Comparison of ENCODE assay signal across 22 mouse cellular contexts in genomic region chr3:65435812-65436211, GRCm38 (mm10). TPM values are rescaled to one million over a fixed set of nuclear protein-coding genes. Genes with fewer than 3 reads are reported as not detected.
DNase-seq lines count a peak whose midpoint lies in the region; ATAC-seq and TF ChIP-seq lines count a peak whose summit lies in the region.
"Had no signal": no experiment of that assay in that cellular context is flagged by ENCODE, and none has a peak within 500 bp of the region (broad histone marks: within the 10 kb centered on the region; RNA-seq: fewer than 3 reads in every experiment).

No protein-coding gene starts in this region.

- no peaks in the 10 kb centered on the region for H3K9me3 ChIP-seq in heart, embryonic 16.5 days (replicated peaks; ENCODE audit: control insufficient read depth, low read length)
- H3K9me3 ChIP-seq in embryonic facial prominence, embryonic 15.5 days (replicated peaks) = no peaks in the 10 kb centered on the region
- no peaks in the 10 kb centered on the region for H3K9me3 ChIP-seq in liver, postnatal 0 days (ENCODE audit: low read length)
- no peaks in the 10 kb centered on the region for H3K9me3 ChIP-seq in limb, embryonic 10.5 days (replicated peaks)
- H3K9me3 ChIP-seq: limb, embryonic 12.5 days; liver, embryonic 12.5 days had no signal

- ATAC-seq in heart, embryonic 16.5 days (replicated peaks; ENCODE audit: extremely low read depth, insufficient read depth, low FRiP score) = peak; percentile 63; the same call in 1 of the 2 replicates
- peak; percentile 43; the same call in 1 of the 2 replicates for ATAC-seq in embryonic facial prominence, embryonic 15.5 days (ENCODE audit: insufficient number of reproducible peaks, low FRiP score, low TSS enrichment, low read depth)
- ATAC-seq in liver, postnatal 0 days = no peak
- ATAC-seq: hindbrain, embryonic 16.5 days; intestine, embryonic 16.5 days; liver, embryonic 12.5 days; midbrain, embryonic 16.5 days had no signal

- H3K4me1 ChIP-seq in heart, embryonic 16.5 days (ENCODE audit: control insufficient read depth, insufficient read depth, low read length) = peaks cover 3% of the 10 kb centered on the region
- peaks cover 3% of the 10 kb centered on the region; the same call in 1 of the 2 replicates for H3K4me1 ChIP-seq in embryonic facial prominence, embryonic 15.5 days
- H3K4me1 ChIP-seq in liver, postnatal 0 days (ENCODE audit: insufficient read depth) = no peaks in the 10 kb centered on the region
- H3K4me1 ChIP-seq in limb, embryonic 10.5 days = no peaks in the 10 kb centered on the region
- H3K4me1 ChIP-seq: limb, embryonic 12.5 days; liver, embryonic 12.5 days had no signal

- no peak for TF ChIP-seq EP300 in liver, postnatal 0 days (IDR thresholded peaks at IDR 0.05; ENCODE audit: low read depth)

- peak overlapping the region; percentile 85 for H3K27ac ChIP-seq in gastrocnemius, adult 2 months
- H3K27ac ChIP-seq in heart, embryonic 16.5 days (ENCODE audit: low read length) = peak overlapping the region; percentile 72
- peak overlapping the region; percentile 36; the same call in 1 of the 2 replicates for H3K27ac ChIP-seq in embryonic facial prominence, embryonic 15.5 days (replicated peaks)
- H3K27ac ChIP-seq in liver, postnatal 0 days (ENCODE audit: low read depth) = no peak overlapping the region
- no peak overlapping the region for H3K27ac ChIP-seq in limb, embryonic 10.5 days
- H3K27ac ChIP-seq: limb, embryonic 12.5 days; liver, embryonic 12.5 days; stomach, postnatal 0 days had no signal

- intact Hi-C loops in gastrocnemius, adult 2 months (cut with DNase I) = no loop called here

- no peak overlapping the region for H3K4me3 ChIP-seq in gastrocnemius, adult 2 months
- no peak overlapping the region for H3K4me3 ChIP-seq in heart, embryonic 16.5 days (ENCODE audit: low read length)
- H3K4me3 ChIP-seq in embryonic facial prominence, embryonic 15.5 days (replicated peaks) = no peak overlapping the region
- H3K4me3 ChIP-seq in liver, postnatal 0 days (ENCODE audit: low read depth, low read length) = no peak overlapping the region
- no peak overlapping the region for H3K4me3 ChIP-seq in limb, embryonic 10.5 days
- H3K4me3 ChIP-seq: limb, embryonic 12.5 days; liver, embryonic 12.5 days had no signal

- peak; percentile 22 for DNase-seq in gastrocnemius, adult 2 months
- DNase-seq in gastrocnemius, postnatal 10 days = no peak
- no peak for DNase-seq in heart, adult 8-10 months (ENCODE audit: low spot score)
- DNase-seq in liver, postnatal 0 days = no peak
- DNase-seq in limb, embryonic 10.5 days (ENCODE audit: low spot score) = no peak
- DNase-seq: adrenal gland, adult 8-10 months; cerebellum, adult 11 months; cerebellum, postnatal 10 days; embryo, embryonic 11 days; gastrocnemius, postnatal 14 days; kidney, postnatal 4 days; lung, embryonic 14.5 days; lung, postnatal 36 days; retina, postnatal 1 day had no signal

- H3K9ac ChIP-seq in heart, embryonic 16.5 days (ENCODE audit: low read length) = no peak overlapping the region
- H3K9ac ChIP-seq in embryonic facial prominence, embryonic 15.5 days = no peak overlapping the region
- no peak overlapping the region for H3K9ac ChIP-seq in liver, postnatal 0 days (replicated peaks)
- H3K9ac ChIP-seq: limb, embryonic 12.5 days; liver, embryonic 12.5 days; lung, embryonic 14.5 days had no signal

- TF ChIP-seq CTCF in gastrocnemius, adult 2 months (IDR thresholded peaks at IDR 0.05) = no peak
- no peak for TF ChIP-seq CTCF in liver, postnatal 0 days (IDR thresholded peaks at IDR 0.05; ENCODE audit: low read depth)

- H3K36me3 ChIP-seq in heart, embryonic 16.5 days (ENCODE audit: control insufficient read depth, insufficient read depth) = no peaks in the 10 kb centered on the region; the same call in 1 of the 2 replicates
- H3K36me3 ChIP-seq in embryonic facial prominence, embryonic 15.5 days = no peaks in the 10 kb centered on the region
- H3K36me3 ChIP-seq in liver, postnatal 0 days (replicated peaks; ENCODE audit: insufficient read depth, low read length) = no peaks in the 10 kb centered on the region
- no peaks in the 10 kb centered on the region for H3K36me3 ChIP-seq in limb, embryonic 10.5 days
- H3K36me3 ChIP-seq: limb, embryonic 12.5 days; liver, embryonic 12.5 days had no signal

- 21% methylated on average over 2 of the region's 2 CpGs for WGBS in heart, embryonic 16.5 days
- 74% methylated on average over 2 of the region's 2 CpGs for WGBS in embryonic facial prominence, embryonic 15.5 days
- 56% methylated on average over 2 of the region's 2 CpGs for WGBS in liver, postnatal 0 days (ENCODE audit: insufficient replicate concordance)
- 88% methylated on average over 2 of the region's 2 CpGs for WGBS in limb, embryonic 10.5 days

- H3K4me2 ChIP-seq in heart, embryonic 16.5 days (ENCODE audit: low read depth, low read length) = no peak overlapping the region
- H3K4me2 ChIP-seq in embryonic facial prominence, embryonic 15.5 days (replicated peaks) = no peak overlapping the region
- no peak overlapping the region for H3K4me2 ChIP-seq in liver, postnatal 0 days (ENCODE audit: low read depth, low read length)
- H3K4me2 ChIP-seq: limb, embryonic 12.5 days; liver, embryonic 12.5 days; lung, embryonic 14.5 days had no signal

- no peaks in the 10 kb centered on the region for H3K27me3 ChIP-seq in heart, embryonic 16.5 days (ENCODE audit: control insufficient read depth, insufficient read depth, low read length)
- H3K27me3 ChIP-seq in embryonic facial prominence, embryonic 15.5 days = no peaks in the 10 kb centered on the region
- H3K27me3 ChIP-seq in liver, postnatal 0 days (ENCODE audit: insufficient read depth, low read length) = no peaks in the 10 kb centered on the region
- no peaks in the 10 kb centered on the region for H3K27me3 ChIP-seq in limb, embryonic 10.5 days (ENCODE audit: low read depth, poor library complexity, severe bottlenecking)
- H3K27me3 ChIP-seq: limb, embryonic 12.5 days; liver, embryonic 12.5 days had no signal

RNA-seq across cellular contexts. Expression of gene Ssr3, which starts 43.4 kb away (rescaled TPM):
- total RNA-seq in gastrocnemius, adult 2 months (2021) = 100 to 1,000 TPM; 135 to 154 TPM
- 100 to 1,000 TPM; 194 to 210 TPM for total RNA-seq in gastrocnemius, postnatal 10 days (2021)
- polyA plus RNA-seq in heart, embryonic 16.5 days (2015; fragmentation: Nextera tagmentation; extraction: Ambion mirVana) = 205 and 208 TPM in 2 replicates
- 100 to 1,000 TPM; 106 to 126 (median 118) TPM for total RNA-seq in heart, adult 8-10 months (2022)
- 265 and 271 TPM in 2 replicates for polyA plus RNA-seq in embryonic facial prominence, embryonic 15.5 days (2015; fragmentation: Nextera tagmentation; extraction: Ambion mirVana)
- polyA plus RNA-seq in liver, postnatal 0 days (2015; fragmentation: Nextera tagmentation; extraction: Ambion mirVana) = 83.6 and 89.5 TPM in 2 replicates
- 226 and 253 TPM in 2 replicates for polyA plus RNA-seq in limb, embryonic 10.5 days (2016; fragmentation: Nextera tagmentation; extraction: Ambion mirVana)

Comparison
In these comparisons a context has a peak if more than half of its experiments do, and no peak if none do; other contexts are left out.
1. H3K27ac ChIP-seq: peak in gastrocnemius, adult 2 months (single experiment), heart, embryonic 16.5 days (single experiment) and embryonic facial prominence, embryonic 15.5 days (single experiment); none in liver, postnatal 0 days (single experiment) and limb, embryonic 10.5 days (single experiment).